Mouse (Mus musculus) forebrain, embryonic 16.5 days (tissue): ENCODE measurements around the gene Ppm1m. TPM values are rescaled to one million over a fixed set of nuclear protein-coding genes. Genes with fewer than 3 reads are reported as not detected.

Experiments used
- ATAC-seq: fragments of 200-750 bp; cut with Nextera tagmentation; 2 replicates; pipeline ENCODE4 v1.8.0; 2017; ENCODE audit warnings: mild to moderate bottlenecking, moderate library complexity
- H3K27ac ChIP-seq: fragments of 300-500 bp; sonication (generic); 2 replicates; pipeline ENCODE4 v1.5.1; 2014; ENCODE audit warnings: low read length, control low read depth
- H3K27me3 ChIP-seq: fragments of 300-500 bp; sonication (generic); replicated peaks from 2 replicates; pipeline ENCODE4 v1.6.1; 2014; ENCODE audit warnings: low read length; ENCODE audit not compliant: control insufficient read depth, insufficient read depth
- H3K36me3 ChIP-seq: fragments of 300-500 bp; sonication (generic); 2 replicates; pipeline ENCODE4 v1.6.1; 2014; ENCODE audit not compliant: control insufficient read depth, insufficient read depth
- H3K4me1 ChIP-seq: fragments of 300-500 bp; sonication (generic); replicated peaks from 2 replicates; pipeline ENCODE4 v1.6.1; 2014; ENCODE audit warnings: low read length; ENCODE audit not compliant: control insufficient read depth, insufficient read depth
- H3K4me2 ChIP-seq: fragments of 300-500 bp; sonication (generic); 2 replicates; pipeline ENCODE4 v1.6.1; 2014; ENCODE audit warnings: mild to moderate bottlenecking, low read length, control low read depth
- H3K4me3 ChIP-seq: fragments of 300-500 bp; sonication (generic); replicated peaks from 2 replicates; pipeline ENCODE4 v1.5.1; 2014; ENCODE audit warnings: mild to moderate bottlenecking, low read length, control low read depth
- H3K9ac ChIP-seq: fragments of 300-500 bp; sonication (generic); replicated peaks from 2 replicates; pipeline ENCODE4 v1.6.1; 2014; ENCODE audit warnings: low read depth, low read length, control low read depth
- H3K9me3 ChIP-seq: fragments of 300-500 bp; sonication (generic); 2 replicates; pipeline ENCODE4 v1.6.1; 2016; ENCODE audit warnings: low read length; ENCODE audit not compliant: control insufficient read depth
- WGBS: fragments of 180-500 bp; shearing (Covaris S2); extraction: QIAGEN DNeasy Blood & Tissue Kit; methylation state at CpG from one replicate; pipeline ENCODE4 v1.1.7; 2014; 5-methylcytosine and 5-hydroxymethylcytosine counted together
- polyA plus RNA-seq: library from polyadenylated mRNA; unstranded; fragments of >200 nt; fragmentation: Nextera tagmentation; extraction: Ambion mirVana; gene quantifications from 2 replicates; pipeline ENCODE4 v1.2.1, GENCODE M21; 2015

The Ppm1m gene
- polyA plus RNA-seq, 1 experiment from 2014 or later: 14.0 TPM

DNA sequence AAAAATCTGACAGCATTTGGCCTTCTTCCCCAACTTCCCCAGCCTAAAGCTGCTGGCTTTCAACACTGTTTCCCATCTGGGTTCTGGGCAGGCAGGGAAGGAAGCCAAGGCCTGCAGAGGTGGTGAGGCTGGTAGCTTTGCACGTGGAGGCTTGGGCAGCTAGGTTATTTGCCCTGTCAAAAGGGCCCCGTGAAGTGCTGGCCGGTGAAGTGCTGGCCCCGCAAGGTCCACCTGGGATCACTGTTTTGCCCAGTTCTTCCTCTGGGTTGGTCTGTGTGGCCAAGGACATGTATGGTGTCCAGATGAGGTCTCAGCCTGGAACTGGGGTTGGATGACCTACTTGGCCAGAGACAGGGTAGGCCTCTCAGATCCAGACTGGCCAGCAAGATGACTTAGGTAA, 10.4 kb upstream of the Ppm1m start:
- no peak overlapping the region for H3K4me2 ChIP-seq
- H3K9me3 ChIP-seq: no peaks in the 10 kb centered on the region
- H3K9ac ChIP-seq: no peak overlapping the region
- H3K4me1 ChIP-seq: peaks cover 14% of the 10 kb centered on the region; the same call in 1 of the 2 replicates
- no peak overlapping the region for H3K4me3 ChIP-seq
- H3K27me3 ChIP-seq: no peaks in the 10 kb centered on the region
- 83% methylated on average over 4 of the region's 4 CpGs for WGBS
- ATAC-seq: no peak
- peaks cover 13% of the 10 kb centered on the region for H3K36me3 ChIP-seq
- no peak overlapping the region for H3K27ac ChIP-seq

DNA sequence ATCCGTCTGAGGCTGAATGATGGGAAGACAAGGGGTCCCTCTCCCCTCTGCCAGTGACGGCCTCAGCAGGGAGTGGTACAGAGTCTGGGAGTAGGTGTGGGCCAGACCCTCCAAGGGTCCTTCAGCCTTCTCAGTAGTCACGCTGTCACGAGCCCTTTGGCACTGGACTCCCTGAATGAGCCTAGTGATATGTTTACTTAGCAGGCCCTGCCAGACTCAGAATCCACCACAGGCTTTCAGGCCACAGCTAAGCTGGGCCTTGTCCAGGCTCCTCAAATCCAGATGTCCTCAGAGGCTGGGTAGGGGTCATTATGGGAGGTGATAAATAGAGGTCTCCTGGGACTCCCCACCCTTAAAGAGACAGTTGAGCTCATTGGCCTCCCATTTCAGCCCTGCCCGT, 8.6 kb upstream of the Ppm1m start:
- H3K27me3 ChIP-seq: no peaks in the 10 kb centered on the region
- H3K4me2 ChIP-seq: no peak overlapping the region
- H3K9ac ChIP-seq: no peak overlapping the region
- WGBS: 88% methylated on average over 5 of the region's 5 CpGs
- no peak for ATAC-seq
- no peaks in the 10 kb centered on the region for H3K9me3 ChIP-seq
- H3K4me1 ChIP-seq: peaks cover 31% of the 10 kb centered on the region
- H3K27ac ChIP-seq: no peak overlapping the region
- H3K4me3 ChIP-seq: no peak overlapping the region
- H3K36me3 ChIP-seq: no peaks in the 10 kb centered on the region

DNA sequence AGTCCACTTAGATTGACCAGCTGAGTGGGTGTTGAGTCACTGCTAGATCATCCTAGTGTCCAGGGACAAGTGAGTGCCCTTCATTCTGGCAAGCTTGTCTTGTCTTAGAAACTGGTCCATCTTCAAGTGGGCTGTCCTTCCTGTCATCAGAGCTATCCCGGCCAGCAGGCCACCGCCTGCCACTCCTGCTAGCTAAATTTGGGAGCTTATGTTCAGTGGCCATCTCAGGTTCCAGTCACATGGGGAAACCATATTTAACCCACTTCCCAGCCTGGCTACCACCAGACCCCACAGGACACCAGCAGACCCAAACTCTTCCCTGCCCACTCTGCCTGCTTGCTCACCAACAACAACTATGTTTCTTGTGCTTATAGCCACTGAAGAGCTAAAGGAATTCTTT, 7.0 kb upstream of the Ppm1m start:
- no peaks in the 10 kb centered on the region for H3K27me3 ChIP-seq
- no peak overlapping the region for H3K9ac ChIP-seq
- peaks cover 27% of the 10 kb centered on the region for H3K4me1 ChIP-seq
- ATAC-seq: no peak
- 81% methylated on average over 2 of the region's 2 CpGs for WGBS
- no peak overlapping the region for H3K4me2 ChIP-seq
- no peak overlapping the region for H3K4me3 ChIP-seq
- H3K9me3 ChIP-seq: no peaks in the 10 kb centered on the region
- no peaks in the 10 kb centered on the region for H3K36me3 ChIP-seq
- no peak overlapping the region for H3K27ac ChIP-seq

DNA sequence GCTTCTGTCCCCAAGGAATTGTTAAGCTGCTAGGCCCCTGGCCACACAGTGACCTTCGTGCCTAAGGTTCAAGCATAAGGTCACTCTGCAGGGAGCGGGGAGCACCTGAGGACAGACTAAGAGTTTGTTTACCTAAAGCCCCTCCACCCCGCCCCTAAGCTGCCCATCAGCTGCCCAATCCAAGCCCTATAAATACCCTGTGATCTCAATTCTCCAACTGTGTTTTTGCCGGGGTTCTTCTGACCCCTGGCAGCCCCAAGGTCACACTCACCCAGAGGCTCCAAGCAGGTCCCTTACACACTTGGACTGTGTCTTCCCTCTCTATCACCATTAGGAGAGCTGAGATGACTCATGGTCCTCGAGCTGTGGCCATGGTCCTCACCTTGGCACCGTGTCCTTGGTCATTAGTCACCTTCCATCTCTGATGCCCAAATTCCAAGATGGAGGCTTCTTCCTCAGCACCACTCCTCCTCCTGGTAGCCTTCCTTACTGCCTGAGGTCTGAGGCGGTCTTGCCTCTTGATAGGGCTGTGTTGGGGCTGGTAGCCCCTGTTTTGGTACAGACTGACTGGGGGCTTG, 6.3 kb upstream of the Ppm1m start:
- WGBS: 82% methylated on average over 7 of the region's 7 CpGs
- Histone ChIP-seq H3K9ac (no peak overlapping the region), H3K4me3 (no peak overlapping the region), H3K27me3 (no peaks in the 10 kb centered on the region), H3K36me3 (no peaks in the 10 kb centered on the region), H3K27ac (no peak overlapping the region), H3K9me3 (no peaks in the 10 kb centered on the region), H3K4me1 (peaks cover 23% of the 10 kb centered on the region), H3K4me2 (no peak overlapping the region)
- no peak for ATAC-seq

DNA sequence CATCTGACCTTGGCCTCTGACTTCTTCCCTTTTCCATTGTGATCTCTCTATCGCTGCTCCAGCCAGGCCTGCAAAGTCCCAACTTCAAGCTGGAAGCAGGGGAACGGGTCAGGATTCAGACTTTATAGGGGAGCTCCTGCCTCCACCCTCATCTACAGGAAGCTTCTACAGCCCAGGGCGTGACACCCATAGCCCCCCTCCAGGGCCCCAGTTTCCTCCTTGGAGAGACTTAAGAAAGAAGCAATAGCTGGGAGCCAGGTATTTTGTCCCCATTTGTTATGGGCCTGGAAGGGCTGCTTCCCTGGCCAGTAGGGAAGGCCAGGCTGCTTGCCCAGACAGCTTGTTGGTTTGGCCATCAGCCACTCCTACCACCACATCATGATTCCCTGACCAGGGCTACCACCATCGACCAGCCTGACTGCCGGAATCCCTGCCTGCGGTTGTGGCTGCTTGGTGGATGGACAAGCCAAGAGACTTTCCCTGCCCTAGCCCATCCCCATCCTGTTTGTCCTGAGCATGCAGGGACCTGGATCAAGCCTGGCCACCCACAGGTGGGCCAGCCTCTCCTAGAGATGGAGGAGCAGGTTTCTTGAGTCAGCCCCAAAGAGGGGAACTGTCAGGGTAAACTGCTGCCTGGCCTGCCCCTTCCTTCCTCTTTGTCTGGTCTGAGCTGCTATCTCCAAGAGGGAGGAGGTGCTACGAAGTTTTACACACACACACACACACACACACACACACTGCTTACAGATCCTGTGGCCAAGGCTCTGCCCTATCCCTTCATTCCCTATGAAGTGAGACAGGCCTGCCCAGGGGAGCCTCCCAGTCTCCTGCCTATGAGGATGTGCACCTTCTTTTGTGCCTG, 4.7 kb upstream of the Ppm1m start:
- no peak overlapping the region for H3K27ac ChIP-seq
- no peaks in the 10 kb centered on the region for H3K27me3 ChIP-seq
- peak overlapping the region; percentile 84 for H3K4me3 ChIP-seq
- H3K36me3 ChIP-seq: no peaks in the 10 kb centered on the region
- H3K4me1 ChIP-seq: peaks cover 23% of the 10 kb centered on the region
- peak overlapping the region; percentile 94 for H3K9ac ChIP-seq
- ATAC-seq: no peak
- H3K9me3 ChIP-seq: no peaks in the 10 kb centered on the region
- peak overlapping the region; percentile 81 for H3K4me2 ChIP-seq
- WGBS: 83% methylated on average over 7 of the region's 7 CpGs

DNA sequence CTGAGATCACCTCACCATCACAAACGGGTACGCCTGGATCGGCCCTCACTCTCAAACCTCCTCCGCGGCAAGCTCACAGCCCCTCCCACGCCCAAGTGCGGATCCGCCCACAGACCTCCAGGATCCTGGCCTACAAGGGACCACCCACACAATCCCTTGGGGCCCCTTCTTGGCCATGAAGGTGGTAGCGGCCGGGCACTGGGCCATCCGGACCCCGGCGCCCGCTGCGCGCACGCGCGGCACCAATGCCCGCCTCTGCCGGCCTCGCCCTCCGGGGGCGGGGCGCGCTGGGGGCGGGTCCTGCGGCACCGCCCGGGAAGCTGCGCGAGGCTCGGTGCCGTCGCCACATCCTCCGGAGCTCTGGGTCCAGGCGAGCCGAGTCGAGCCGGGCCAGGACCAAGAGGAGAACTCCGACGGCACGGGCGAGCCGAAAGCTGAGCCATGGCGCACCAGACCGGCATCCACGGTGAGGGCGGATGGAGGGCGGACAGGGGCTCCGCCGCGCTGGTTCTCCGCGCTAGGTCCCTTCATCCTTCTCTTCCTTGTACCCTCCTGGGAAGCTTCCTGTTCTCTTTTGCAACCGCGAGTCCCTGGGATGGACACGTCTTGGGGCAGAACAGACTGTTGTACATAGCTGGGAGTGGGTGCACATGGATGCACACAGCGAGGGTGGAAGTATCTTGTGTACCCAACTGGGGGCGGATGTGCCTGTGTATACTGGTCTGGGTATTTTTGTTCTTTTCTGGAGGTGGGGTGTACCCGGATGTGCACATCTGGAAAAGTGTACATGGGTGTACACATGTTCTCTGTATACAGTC, 3.5 kb upstream of the Ppm1m start, which contains the start of gene Twf2:
Gene Twf2, plus strand, starts transcription at position 290 of the 818 bp plus-strand sequence.
- Histone ChIP-seq H3K4me1 (peaks cover 28% of the 10 kb centered on the region), H3K36me3 (no peaks in the 10 kb centered on the region), H3K9me3 (no peaks in the 10 kb centered on the region), H3K9ac (peak within 1 kb of the TSS; percentile 94), H3K4me2 (peak within 1 kb of the TSS; percentile 81), H3K27me3 (no peaks in the 10 kb centered on the region), H3K4me3 (peak within 1 kb of the TSS; percentile 84), H3K27ac (peak within 1 kb of the TSS; percentile 72)
- 1% methylated on average over 60 of the region's 61 CpGs for WGBS
- ATAC-seq: peak; percentile 90

DNA sequence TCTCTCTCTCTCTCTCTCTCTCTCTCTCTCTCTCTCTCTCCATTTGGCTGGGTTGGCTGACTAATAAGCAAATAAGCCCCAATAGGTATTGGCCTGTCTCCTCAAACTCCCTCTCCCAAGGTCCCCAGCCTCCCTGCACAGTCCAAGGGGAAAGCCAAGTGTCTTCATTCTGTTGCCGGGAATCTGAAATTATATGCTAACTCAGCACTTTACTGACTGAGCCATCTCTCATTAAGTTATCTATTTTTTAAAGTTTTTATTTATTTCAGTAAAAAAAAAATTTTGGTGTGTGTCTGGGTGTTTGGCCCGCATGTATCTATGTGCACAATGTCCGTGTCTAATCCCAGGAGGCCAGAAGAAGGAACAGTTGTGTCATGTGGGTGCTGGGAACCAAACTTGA, 2.3 kb upstream of the Ppm1m start:
- no peaks in the 10 kb centered on the region for H3K36me3 ChIP-seq
- H3K27me3 ChIP-seq: no peaks in the 10 kb centered on the region
- H3K4me3 ChIP-seq: no peak overlapping the region; the same call in 1 of the 2 replicates
- H3K9me3 ChIP-seq: no peaks in the 10 kb centered on the region
- H3K4me2 ChIP-seq: peak overlapping the region; percentile 81
- H3K27ac ChIP-seq: no peak overlapping the region
- H3K4me1 ChIP-seq: peaks cover 28% of the 10 kb centered on the region
- ATAC-seq: no peak
- WGBS: 85% methylated on average over 3 of the region's 3 CpGs
- H3K9ac ChIP-seq: no peak overlapping the region

DNA sequence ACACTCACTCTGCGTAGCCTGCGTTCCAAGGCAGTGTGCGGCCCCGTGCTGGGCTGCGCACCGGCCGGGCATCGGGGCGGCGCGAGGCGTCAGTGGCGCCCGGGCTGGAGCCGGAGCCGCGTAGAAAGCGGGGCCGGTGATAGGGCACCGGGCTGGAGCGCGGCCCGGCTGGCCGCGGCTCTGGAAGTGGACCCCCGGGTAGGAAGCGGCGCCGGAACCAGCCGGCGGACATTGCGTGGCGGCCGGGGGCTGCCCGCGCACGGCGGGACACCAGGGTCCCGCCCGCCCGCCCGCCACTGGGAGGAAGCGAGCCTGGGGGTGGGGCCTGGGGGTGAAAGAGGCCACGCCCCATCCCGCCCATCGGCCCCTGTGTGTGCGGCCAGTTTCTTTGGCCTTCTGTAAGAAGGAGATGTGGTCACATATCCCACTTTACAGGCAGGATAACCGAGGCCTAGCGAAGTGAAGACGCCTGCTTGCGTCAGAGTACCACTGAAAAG, 536 bp downstream of the Ppm1m start:
- WGBS: under 1% methylated on average over 48 of the region's 51 CpGs
- Histone ChIP-seq H3K4me1 (peaks cover 16% of the 10 kb centered on the region), H3K9me3 (no peaks in the 10 kb centered on the region), H3K9ac (peak overlapping the region; percentile 68), H3K27ac (no peak overlapping the region), H3K4me2 (peak overlapping the region; percentile 80), H3K4me3 (peak overlapping the region; percentile 56), H3K36me3 (no peaks in the 10 kb centered on the region), H3K27me3 (no peaks in the 10 kb centered on the region)
- ATAC-seq: peak; percentile 18; the same call in 1 of the 2 replicates

DNA sequence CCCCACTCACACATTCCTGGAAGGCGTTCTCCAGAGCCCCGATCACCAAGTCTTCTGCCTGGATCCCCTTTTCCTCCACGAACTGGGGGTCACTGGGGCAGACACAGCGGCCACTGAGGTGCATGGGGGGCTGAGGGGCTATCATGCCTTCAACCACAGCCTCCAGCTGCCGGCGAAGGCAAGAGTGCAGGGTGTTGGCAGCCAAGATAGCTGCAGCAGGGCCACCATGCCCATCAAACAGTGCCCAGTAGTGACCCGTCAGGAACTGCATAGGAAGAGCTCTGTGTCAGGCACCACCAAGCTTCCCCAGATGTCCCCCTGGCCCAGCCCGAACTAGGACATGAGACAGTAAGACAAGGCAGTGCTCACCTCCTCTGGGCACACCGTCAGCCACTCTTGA, 1.8 kb downstream of the Ppm1m start:
- Histone ChIP-seq H3K4me1 (peaks cover 8% of the 10 kb centered on the region), H3K27ac (no peak overlapping the region), H3K27me3 (no peaks in the 10 kb centered on the region), H3K36me3 (no peaks in the 10 kb centered on the region), H3K9me3 (no peaks in the 10 kb centered on the region), H3K9ac (no peak overlapping the region), H3K4me2 (no peak overlapping the region), H3K4me3 (no peak overlapping the region)
- no peak for ATAC-seq
- 91% methylated on average over 9 of the region's 9 CpGs for WGBS
